In genomic region chr9:47608921-47609320, GRCm38 (mm10) we compare ENCODE assay signal across 22 mouse cellular contexts.
DNase-seq lines count a peak whose midpoint lies in the region; ATAC-seq and TF ChIP-seq lines count a peak whose summit lies in the region.
"Had no signal": no experiment of that assay in that cellular context is flagged by ENCODE, and none has a peak within 500 bp of the region (broad histone marks: within the 10 kb centered on the region; RNA-seq: fewer than 3 reads in every experiment).

No protein-coding gene starts in this region.

- TF ChIP-seq CTCF in hindbrain, postnatal 0 days (IDR thresholded peaks at IDR 0.05; ENCODE audit: low read depth) = no peak
- no peak for TF ChIP-seq CTCF in brain, embryonic 14.5 days (IDR thresholded peaks at IDR 0.05; ENCODE audit: borderline replicate concordance, extremely low read depth, insufficient read depth, insufficient read length)
- no peak for TF ChIP-seq CTCF in lung, postnatal 0 days (IDR thresholded peaks at IDR 0.05)

- H3K4me2 ChIP-seq in forebrain, embryonic 14.5 days (ENCODE audit: low read length) = no peak overlapping the region
- no peak overlapping the region for H3K4me2 ChIP-seq in hindbrain, postnatal 0 days (ENCODE audit: low read depth, low read length)
- H3K4me2 ChIP-seq in hindbrain, embryonic 13.5 days = no peak overlapping the region
- H3K4me2 ChIP-seq in midbrain, embryonic 15.5 days = no peak overlapping the region
- no peak overlapping the region for H3K4me2 ChIP-seq in lung, postnatal 0 days (replicated peaks; ENCODE audit: low read depth, low read length)
- H3K4me2 ChIP-seq: heart, embryonic 12.5 days; limb, embryonic 12.5 days; lung, embryonic 15.5 days had no signal

- 28% methylated on average over 5 of the region's 6 CpGs for WGBS in forebrain, embryonic 14.5 days
- 57% methylated on average over 6 of the region's 6 CpGs for WGBS in forebrain, embryonic 10.5 days
- 20% methylated on average over 6 of the region's 6 CpGs for WGBS in hindbrain, postnatal 0 days
- 27% methylated on average over 6 of the region's 6 CpGs for WGBS in hindbrain, embryonic 13.5 days
- WGBS in midbrain, embryonic 15.5 days = 29% methylated on average over 6 of the region's 6 CpGs
- 51% methylated on average over 5 of the region's 6 CpGs for WGBS in lung, postnatal 0 days

- no peak overlapping the region for H3K4me3 ChIP-seq in forebrain, embryonic 14.5 days (ENCODE audit: low read depth, low read length)
- H3K4me3 ChIP-seq in forebrain, embryonic 10.5 days = no peak overlapping the region
- H3K4me3 ChIP-seq in hindbrain, postnatal 0 days (ENCODE audit: low read length) = no peak overlapping the region
- H3K4me3 ChIP-seq in hindbrain, embryonic 13.5 days = no peak overlapping the region
- H3K4me3 ChIP-seq in midbrain, embryonic 15.5 days = no peak overlapping the region
- no peak overlapping the region for H3K4me3 ChIP-seq in lung, postnatal 0 days (ENCODE audit: low read depth, low read length)
- H3K4me3 ChIP-seq: gastrocnemius, adult 2 months; heart, adult 2 months; heart, embryonic 12.5 days; limb, embryonic 12.5 days; lung, embryonic 15.5 days; megakaryocyte, embryonic 14.5 days had no signal

- no peak for DNase-seq in forebrain, embryonic 14.5 days (ENCODE audit: low spot score)
- no peak for DNase-seq in forebrain, embryonic 10.5 days (ENCODE audit: extremely low spot score, low spot score)
- DNase-seq in hindbrain, postnatal 0 days (ENCODE audit: low spot score) = no peak
- DNase-seq in brain, embryonic 14.5 days (ENCODE audit: low read depth) = peak; percentile 71
- no peak for DNase-seq in lung, postnatal 0 days (ENCODE audit: low spot score)
- DNase-seq: adrenal gland, postnatal 14 days; cerebellum, adult 18-20 months; gastrocnemius, adult 2 months; gastrocnemius, postnatal 36 days; heart, adult 2 months; kidney, adult 8-10 months; kidney, postnatal 4 days; lung, postnatal 4 days; thymus, postnatal 4 days had no signal

- no peaks in the 10 kb centered on the region for H3K9me3 ChIP-seq in forebrain, embryonic 14.5 days (replicated peaks; ENCODE audit: control insufficient read depth, low read length)
- H3K9me3 ChIP-seq in forebrain, embryonic 10.5 days = no peaks in the 10 kb centered on the region
- H3K9me3 ChIP-seq in hindbrain, postnatal 0 days (ENCODE audit: low read length) = no peaks in the 10 kb centered on the region
- no peaks in the 10 kb centered on the region for H3K9me3 ChIP-seq in hindbrain, embryonic 13.5 days
- no peaks in the 10 kb centered on the region for H3K9me3 ChIP-seq in midbrain, embryonic 15.5 days
- H3K9me3 ChIP-seq in lung, postnatal 0 days (ENCODE audit: low read length) = no peaks in the 10 kb centered on the region
- H3K9me3 ChIP-seq: heart, embryonic 12.5 days; limb, embryonic 12.5 days; lung, embryonic 15.5 days had no signal

- no peak for TF ChIP-seq EP300 in lung, postnatal 0 days (IDR thresholded peaks at IDR 0.05)

- no peaks in the 10 kb centered on the region for H3K27me3 ChIP-seq in forebrain, embryonic 14.5 days (replicated peaks; ENCODE audit: control insufficient read depth, insufficient read depth, low read length)
- H3K27me3 ChIP-seq in forebrain, embryonic 10.5 days (ENCODE audit: poor library complexity, severe bottlenecking) = no peaks in the 10 kb centered on the region
- no peaks in the 10 kb centered on the region for H3K27me3 ChIP-seq in hindbrain, postnatal 0 days (ENCODE audit: insufficient read depth, low read length)
- H3K27me3 ChIP-seq in hindbrain, embryonic 13.5 days = no peaks in the 10 kb centered on the region
- H3K27me3 ChIP-seq in midbrain, embryonic 15.5 days (replicated peaks) = no peaks in the 10 kb centered on the region
- H3K27me3 ChIP-seq in lung, postnatal 0 days (replicated peaks; ENCODE audit: insufficient read depth, low read length) = no peaks in the 10 kb centered on the region
- H3K27me3 ChIP-seq: heart, embryonic 12.5 days; limb, embryonic 12.5 days; lung, embryonic 15.5 days; megakaryocyte, embryonic 14.5 days had no signal

- peaks cover 26% of the 10 kb centered on the region for H3K4me1 ChIP-seq in forebrain, embryonic 14.5 days (ENCODE audit: control insufficient read depth, insufficient read depth, low read length)
- H3K4me1 ChIP-seq in forebrain, embryonic 10.5 days = peaks cover 43% of the 10 kb centered on the region
- H3K4me1 ChIP-seq in hindbrain, postnatal 0 days (ENCODE audit: insufficient read depth, low read length) = peaks cover 7% of the 10 kb centered on the region; the same call in 1 of the 2 replicates
- H3K4me1 ChIP-seq in hindbrain, embryonic 13.5 days (replicated peaks) = peaks cover 41% of the 10 kb centered on the region
- H3K4me1 ChIP-seq in midbrain, embryonic 15.5 days = peaks cover 43% of the 10 kb centered on the region
- no peaks in the 10 kb centered on the region for H3K4me1 ChIP-seq in lung, postnatal 0 days (ENCODE audit: insufficient read depth, low read depth, low read length)
- H3K4me1 ChIP-seq: megakaryocyte, embryonic 14.5 days had no signal

- TF ChIP-seq POLR2A in brain, embryonic 14.5 days (IDR thresholded peaks at IDR 0.05; ENCODE audit: borderline replicate concordance, extremely low read depth, insufficient read depth, insufficient read length, poor library complexity, severe bottlenecking) = no peak

- ATAC-seq in forebrain, embryonic 14.5 days = 0 out of 2 replicates have a peak, but pooled peaks have one; percentile 48
- ATAC-seq in hindbrain, postnatal 0 days = peak; percentile 35; the same call in 1 of the 2 replicates
- ATAC-seq in hindbrain, embryonic 13.5 days (ENCODE audit: low FRiP score) = no peak
- ATAC-seq in midbrain, embryonic 15.5 days (replicated peaks) = no peak
- ATAC-seq in lung, postnatal 0 days = no peak
- ATAC-seq: CD4-positive, CD25-positive, alpha-beta regulatory T cell, adult 4 months had no signal

- no peak overlapping the region for H3K27ac ChIP-seq in forebrain, embryonic 14.5 days (ENCODE audit: low read depth, low read length)
- no peak overlapping the region for H3K27ac ChIP-seq in forebrain, embryonic 10.5 days
- H3K27ac ChIP-seq in hindbrain, postnatal 0 days = 0 out of 2 replicates have a peak overlapping the region, but pooled peaks have one; percentile 7
- H3K27ac ChIP-seq in hindbrain, embryonic 13.5 days = no peak overlapping the region
- peak overlapping the region; percentile 45 for H3K27ac ChIP-seq in midbrain, embryonic 15.5 days
- no peak overlapping the region for H3K27ac ChIP-seq in lung, postnatal 0 days (ENCODE audit: low read length)
- H3K27ac ChIP-seq: gastrocnemius, adult 2 months; heart, adult 2 months; kidney, postnatal 0 days; limb, embryonic 12.5 days had no signal

- H3K9ac ChIP-seq in forebrain, embryonic 14.5 days (ENCODE audit: low read length) = no peak overlapping the region
- H3K9ac ChIP-seq in hindbrain, postnatal 0 days (replicated peaks; ENCODE audit: low read length) = no peak overlapping the region
- no peak overlapping the region for H3K9ac ChIP-seq in hindbrain, embryonic 13.5 days
- H3K9ac ChIP-seq in midbrain, embryonic 15.5 days = no peak overlapping the region
- H3K9ac ChIP-seq in lung, postnatal 0 days (replicated peaks; ENCODE audit: low read depth) = no peak overlapping the region
- H3K9ac ChIP-seq: heart, embryonic 12.5 days; limb, embryonic 12.5 days; lung, embryonic 15.5 days had no signal

- H3K36me3 ChIP-seq in forebrain, embryonic 14.5 days (ENCODE audit: control insufficient read depth, insufficient read depth, low read length) = no peaks in the 10 kb centered on the region
- no peaks in the 10 kb centered on the region for H3K36me3 ChIP-seq in forebrain, embryonic 10.5 days (replicated peaks)
- no peaks in the 10 kb centered on the region for H3K36me3 ChIP-seq in hindbrain, postnatal 0 days (ENCODE audit: insufficient read depth, low read length)
- no peaks in the 10 kb centered on the region for H3K36me3 ChIP-seq in hindbrain, embryonic 13.5 days
- no peaks in the 10 kb centered on the region for H3K36me3 ChIP-seq in midbrain, embryonic 15.5 days (replicated peaks)
- H3K36me3 ChIP-seq in lung, postnatal 0 days (ENCODE audit: insufficient read depth, low read length) = no peaks in the 10 kb centered on the region
- H3K36me3 ChIP-seq: heart, embryonic 12.5 days; limb, embryonic 12.5 days; lung, embryonic 15.5 days had no signal

Comparison
In these comparisons a context has a peak if more than half of its experiments do, and no peak if none do; other contexts are left out.
1. ATAC-seq: peak in forebrain, embryonic 14.5 days (single experiment) and hindbrain, postnatal 0 days (single experiment); none in hindbrain, embryonic 13.5 days (single experiment), midbrain, embryonic 15.5 days (single experiment) and lung, postnatal 0 days (single experiment).
2. H3K27ac ChIP-seq: peak in hindbrain, postnatal 0 days (single experiment) and midbrain, embryonic 15.5 days (single experiment); none in forebrain, embryonic 14.5 days (single experiment), forebrain, embryonic 10.5 days (single experiment), hindbrain, embryonic 13.5 days (single experiment) and lung, postnatal 0 days (single experiment).